Comparison of ENCODE assay signal across 8 mouse cellular contexts in the genomic region with DNA sequence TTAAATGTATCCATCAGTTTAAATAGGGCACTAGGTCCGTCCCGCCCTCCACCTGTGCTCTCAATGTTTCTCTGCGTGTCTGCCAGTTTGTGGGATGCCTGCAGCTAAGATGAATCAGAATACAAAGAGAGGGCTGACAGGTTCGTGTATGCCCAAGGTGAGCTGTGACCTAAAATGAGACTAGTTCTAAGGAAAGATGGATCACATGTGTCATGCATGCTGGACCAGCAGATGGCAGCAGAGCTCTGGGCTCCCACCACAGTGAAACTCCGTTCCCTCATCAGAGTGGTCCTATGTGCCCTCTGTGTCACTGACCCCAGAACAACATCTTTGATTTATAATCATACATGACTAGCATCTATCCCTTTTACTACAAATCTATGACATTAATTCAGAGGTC.
DNase-seq lines count a peak whose midpoint lies in the region; ATAC-seq and TF ChIP-seq lines count a peak whose summit lies in the region.

No protein-coding gene starts in this region.

- peak overlapping the region; percentile 61 for H3K4me2 ChIP-seq in liver, postnatal 0 days (ENCODE audit: low read depth, low read length)
- H3K4me2 ChIP-seq in neural tube, embryonic 15.5 days, result peak overlapping the region; percentile 87

- H3K4me1 ChIP-seq in cerebellum, adult 2 months (ENCODE audit: control insufficient read depth, insufficient read depth, low read length), result no peaks in the 10 kb centered on the region; the same call in none of the 2 replicates
- 0 out of 2 replicates have a peak, but pooled peaks cover 5% of the 10 kb centered on the region for H3K4me1 ChIP-seq in liver, postnatal 0 days (ENCODE audit: insufficient read depth)
- H3K4me1 ChIP-seq in neural tube, embryonic 15.5 days, result peaks cover 33% of the 10 kb centered on the region

- H3K9me3 ChIP-seq in liver, postnatal 0 days (ENCODE audit: low read length), result no peaks in the 10 kb centered on the region
- no peaks in the 10 kb centered on the region for H3K9me3 ChIP-seq in neural tube, embryonic 15.5 days (replicated peaks)

- peak; percentile 92 for TF ChIP-seq CTCF in Patski (IDR thresholded peaks at IDR 0.05)
- peak; percentile 99 for TF ChIP-seq CTCF in cerebellum, adult 2 months (IDR thresholded peaks at IDR 0.05; ENCODE audit: borderline replicate concordance, insufficient read depth, low read depth, low read length)
- peak; percentile 88 for TF ChIP-seq CTCF in liver, postnatal 0 days (IDR thresholded peaks at IDR 0.05; ENCODE audit: low read depth)

- no peak for TF ChIP-seq EP300 in liver, postnatal 0 days (IDR thresholded peaks at IDR 0.05; ENCODE audit: low read depth)

- H3K9ac ChIP-seq in liver, postnatal 0 days (replicated peaks), result no peak overlapping the region
- H3K9ac ChIP-seq in neural tube, embryonic 15.5 days (replicated peaks), result peak overlapping the region; percentile 62

- no peak for ATAC-seq in Patski
- no peak for ATAC-seq in liver, postnatal 0 days
- peak; percentile 74 for ATAC-seq in neural tube, embryonic 15.5 days (ENCODE audit: low FRiP score)
- no peak for ATAC-seq in activated CD4-positive, CD25-positive, alpha-beta regulatory T cell, adult 4 months

- 2% methylated on average over 5 of the region's 5 CpGs for WGBS in cerebellum, adult 2 months
- WGBS in liver, postnatal 0 days (ENCODE audit: insufficient replicate concordance), result under 1% methylated on average over 5 of the region's 5 CpGs
- 0% methylated on average over 5 of the region's 5 CpGs for WGBS in neural tube, embryonic 15.5 days

- peaks cover 8% of the 10 kb centered on the region for H3K27me3 ChIP-seq in Patski
- no peaks in the 10 kb centered on the region for H3K27me3 ChIP-seq in cerebellum, adult 2 months (ENCODE audit: control insufficient read depth, insufficient read depth, low read length)
- H3K27me3 ChIP-seq in liver, postnatal 0 days (ENCODE audit: insufficient read depth, low read length), result no peaks in the 10 kb centered on the region
- no peaks in the 10 kb centered on the region for H3K27me3 ChIP-seq in neural tube, embryonic 15.5 days (replicated peaks)

- peak overlapping the region; percentile 78 for H3K4me3 ChIP-seq in cerebellum, adult 2 months (replicated peaks; ENCODE audit: insufficient read depth, low read depth, low read length)
- H3K4me3 ChIP-seq in liver, postnatal 0 days (ENCODE audit: low read depth, low read length), result no peak overlapping the region
- H3K4me3 ChIP-seq in neural tube, embryonic 15.5 days (replicated peaks), result peak overlapping the region; percentile 50

- H3K36me3 ChIP-seq in liver, postnatal 0 days (replicated peaks; ENCODE audit: insufficient read depth, low read length), result no peaks in the 10 kb centered on the region
- no peaks in the 10 kb centered on the region for H3K36me3 ChIP-seq in neural tube, embryonic 15.5 days

- POLR2A ChIA-PET in Patski (lab: Charles Lee), result interaction anchor here (1.2 kb wide), 1 partner anchor 13 kb away, joined by 3 read pairs; no protein-coding TSS in a partner anchor

- CTCF ChIA-PET in Patski (lab: Charles Lee), result interaction anchor here (0.6 to 2.3 kb wide), 7 partner anchors 9 to 85 kb away, joined by 3 to 10 read pairs (median 4); no protein-coding TSS in a partner anchor

- H3K27ac ChIP-seq in cerebellum, adult 2 months (ENCODE audit: insufficient read depth, low read length), result peak overlapping the region; percentile 57; the same call in 1 of the 2 replicates
- no peak overlapping the region for H3K27ac ChIP-seq in liver, postnatal 0 days (ENCODE audit: low read depth)
- peak overlapping the region; percentile 90 for H3K27ac ChIP-seq in neural tube, embryonic 15.5 days (replicated peaks)

- in situ Hi-C loops in Patski (cut with MboI; ENCODE audit: low pct_unique_long_range_greater_than_20kb), result loop anchor here (10.0 to 25.0 kb wide), 3 partner anchors 134 to 1569 kb away; a partner anchor contains a TSS

- intact Hi-C loops in heart, postnatal 36 days (cut with DNase I), result loop anchor here (2.0 to 5.0 kb wide), 6 partner anchors 136 to 1899 kb away; a partner anchor contains a TSS

- peak; percentile 45; the same call in 1 of the 2 replicates for TF ChIP-seq POLR2A in cerebellum, adult 2 months (IDR thresholded peaks at IDR 0.05; ENCODE audit: borderline replicate concordance, insufficient read depth, low read length)

- DNase-seq in Patski (ENCODE audit: low read depth, low spot score), result no peak
- peak; percentile 86 to 87 for DNase-seq in cerebellum, adult 2 months
- peak; percentile 85 for DNase-seq in forelimb bud, embryonic 11.5 days (ENCODE audit: low read depth, low spot score)
- peak; percentile 65 to 79 for DNase-seq in heart, postnatal 36 days
- peak; percentile 67 to 85 for DNase-seq in layer of hippocampus, adult 18-20 months (ENCODE audit: low spot score in 2 of 2)
- peak; percentile 66 for DNase-seq in liver, postnatal 0 days
